Mouse (Mus musculus) forebrain, embryonic 12.5 days (tissue): Measurements from ENCODE around the gene Nfya. TPM values are rescaled to one million over a fixed set of nuclear protein-coding genes. Genes with fewer than 3 reads are reported as not detected.

ENCODE experiments used
- ATAC-seq: fragments of 200-750 bp; cut with Nextera tagmentation; 2 replicates; pipeline ENCODE4 v1.8.0; 2017; ENCODE audit warnings: moderate TSS enrichment; ENCODE audit not compliant: low FRiP score
- H3K27ac ChIP-seq: fragments of 300-500 bp; sonication (generic); 2 replicates; pipeline ENCODE4 v1.5.1; 2016; ENCODE audit warnings: mild to moderate bottlenecking
- H3K27me3 ChIP-seq: fragments of 300-500 bp; sonication (generic); 2 replicates; pipeline ENCODE4 v1.6.1; 2016; ENCODE audit warnings: mild to moderate bottlenecking
- H3K36me3 ChIP-seq: fragments of 300-500 bp; sonication (generic); replicated peaks from 2 replicates; pipeline ENCODE4 v1.6.1; 2016; ENCODE audit warnings: mild to moderate bottlenecking
- H3K4me1 ChIP-seq: fragments of 300-500 bp; sonication (generic); 2 replicates; pipeline ENCODE4 v1.6.1; 2016
- H3K4me2 ChIP-seq: fragments of 300-500 bp; sonication (generic); 2 replicates; pipeline ENCODE4 v1.6.1; 2016; ENCODE audit warnings: mild to moderate bottlenecking, moderate library complexity
- H3K4me3 ChIP-seq: fragments of 300-500 bp; sonication (generic); replicated peaks from 2 replicates; pipeline ENCODE4 v1.5.1; 2016; ENCODE audit warnings: mild to moderate bottlenecking
- H3K9ac ChIP-seq: fragments of 300-500 bp; sonication (generic); 2 replicates; pipeline ENCODE4 v1.6.1; 2016; ENCODE audit warnings: mild to moderate bottlenecking
- H3K9me3 ChIP-seq: fragments of 300-500 bp; sonication (generic); 2 replicates; pipeline ENCODE4 v1.6.1; 2016
- WGBS: fragments of 180-500 bp; shearing (Covaris S2); methylation state at CpG from one replicate; pipeline ENCODE4 v1.1.7; 2016; 5-methylcytosine and 5-hydroxymethylcytosine counted together
- polyA plus RNA-seq: library from polyadenylated mRNA; unstranded; fragments of >200 nt; fragmentation: Nextera tagmentation; extraction: Ambion mirVana; gene quantifications from 2 replicates; pipeline ENCODE4 v1.2.1, GENCODE M21; 2016

The Nfya gene
- polyA plus RNA-seq, 1 experiment from 2014 or later: 20.7 TPM

DNA sequence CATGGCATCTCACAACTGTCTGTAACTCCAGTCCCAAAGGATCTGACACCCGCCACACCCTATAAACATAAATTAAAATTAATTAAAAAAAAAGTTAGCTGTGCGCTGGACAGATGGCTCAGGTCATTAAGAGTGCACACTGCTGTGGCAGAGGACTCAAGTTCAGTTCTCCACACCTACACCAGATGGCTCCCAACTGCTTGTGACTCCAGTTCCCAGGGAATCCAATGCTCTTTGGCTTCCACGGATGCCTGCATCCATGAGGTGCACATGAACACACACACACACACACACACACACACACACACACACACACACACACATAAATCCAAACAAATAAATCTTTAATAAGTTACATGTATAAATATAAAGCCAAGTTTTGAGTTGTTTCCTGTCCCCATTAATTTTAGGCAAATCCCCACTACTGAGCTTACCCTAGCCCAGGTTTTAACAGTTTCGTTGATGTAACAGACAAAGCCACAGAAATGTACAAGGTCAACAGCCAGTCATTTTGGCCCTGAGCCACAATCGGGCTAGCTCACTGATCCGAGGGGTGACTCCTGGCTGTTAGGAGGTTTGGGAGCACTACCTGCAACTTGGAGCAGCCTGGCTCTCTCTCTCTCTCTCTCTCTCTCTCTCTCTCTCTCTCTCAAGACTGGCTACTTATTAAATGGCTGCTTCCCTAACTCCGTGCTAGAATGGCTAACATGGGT, 33.2 kb upstream of the Nfya start:
- 75% methylated on average over 7 of the region's 7 CpGs for WGBS
- ATAC-seq: 0 out of 2 replicates have a peak, but pooled peaks have one; percentile 39

DNA sequence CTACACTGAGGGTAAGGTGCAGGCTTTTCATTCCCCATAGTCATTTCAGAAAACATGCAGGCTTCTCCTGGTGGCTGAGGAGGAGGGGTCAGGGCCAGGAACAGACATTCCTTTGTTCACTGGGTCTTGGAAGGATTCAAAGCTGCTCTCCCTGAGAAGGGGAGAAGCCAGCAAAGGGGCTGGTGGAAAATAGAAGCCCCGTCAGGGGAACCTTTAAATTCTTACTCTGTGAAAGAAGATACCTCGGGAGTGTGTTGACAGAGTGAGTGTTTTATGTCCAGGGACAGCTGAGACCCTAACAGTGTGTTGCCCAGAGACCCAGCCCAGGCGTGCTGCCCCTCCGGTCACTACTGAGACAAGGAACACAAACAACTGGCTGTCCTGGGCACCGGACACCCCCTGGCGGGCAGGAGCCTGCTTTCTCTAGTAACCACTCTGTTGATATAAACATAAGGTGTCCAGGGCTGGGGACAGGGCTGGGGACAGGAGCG, 27.8 kb upstream of the Nfya start:
- Histone ChIP-seq H3K9ac (no peak overlapping the region), H3K4me1 (peaks cover 15% of the 10 kb centered on the region), H3K4me2 (no peak overlapping the region), H3K4me3 (no peak overlapping the region), H3K27me3 (no peaks in the 10 kb centered on the region), H3K36me3 (no peaks in the 10 kb centered on the region), H3K27ac (peak overlapping the region; percentile 43; the same call in 1 of the 2 replicates), H3K9me3 (no peaks in the 10 kb centered on the region)
- 32% methylated on average over 7 of the region's 7 CpGs for WGBS
- ATAC-seq: 0 out of 2 replicates have a peak, but pooled peaks have one; percentile 11

More for the DNA sequence above, 33.2 kb upstream of the Nfya start:
- no peak overlapping the region for H3K9ac ChIP-seq
- H3K36me3 ChIP-seq: no peaks in the 10 kb centered on the region
- H3K9me3 ChIP-seq: no peaks in the 10 kb centered on the region
- H3K27ac ChIP-seq: no peak overlapping the region
- no peak overlapping the region for H3K4me3 ChIP-seq
- H3K27me3 ChIP-seq: no peaks in the 10 kb centered on the region
- H3K4me2 ChIP-seq: no peak overlapping the region
- H3K4me1 ChIP-seq: no peaks in the 10 kb centered on the region

DNA sequence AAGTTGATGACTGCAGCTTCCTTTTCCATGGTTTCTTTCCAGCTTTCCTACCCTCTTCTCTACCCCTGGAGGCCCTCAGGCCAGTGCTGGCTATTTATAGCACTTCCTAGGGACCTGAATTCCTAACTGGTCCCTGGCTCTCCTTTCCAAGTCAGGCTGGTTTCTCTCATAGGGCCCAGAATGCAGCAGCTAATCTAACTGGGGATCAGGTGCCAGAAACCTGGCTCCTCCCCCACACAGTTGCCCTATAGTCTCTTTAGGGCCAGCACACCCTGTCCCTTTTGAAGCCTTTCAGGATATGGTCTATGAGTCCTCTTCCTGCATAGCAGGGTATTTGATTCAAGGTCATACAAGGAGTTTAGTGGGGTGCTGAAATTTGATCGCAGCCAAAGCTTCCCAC, 26.8 kb upstream of the Nfya start:
- ATAC-seq: no peak
- Histone ChIP-seq H3K4me1 (peaks cover 18% of the 10 kb centered on the region), H3K9ac (no peak overlapping the region), H3K4me3 (no peak overlapping the region), H3K27ac (peak overlapping the region; percentile 3; the same call in 1 of the 2 replicates), H3K4me2 (no peak overlapping the region), H3K36me3 (no peaks in the 10 kb centered on the region), H3K9me3 (no peaks in the 10 kb centered on the region), H3K27me3 (no peaks in the 10 kb centered on the region)
- 76% methylated on average over 1 of the region's 1 CpGs for WGBS

DNA sequence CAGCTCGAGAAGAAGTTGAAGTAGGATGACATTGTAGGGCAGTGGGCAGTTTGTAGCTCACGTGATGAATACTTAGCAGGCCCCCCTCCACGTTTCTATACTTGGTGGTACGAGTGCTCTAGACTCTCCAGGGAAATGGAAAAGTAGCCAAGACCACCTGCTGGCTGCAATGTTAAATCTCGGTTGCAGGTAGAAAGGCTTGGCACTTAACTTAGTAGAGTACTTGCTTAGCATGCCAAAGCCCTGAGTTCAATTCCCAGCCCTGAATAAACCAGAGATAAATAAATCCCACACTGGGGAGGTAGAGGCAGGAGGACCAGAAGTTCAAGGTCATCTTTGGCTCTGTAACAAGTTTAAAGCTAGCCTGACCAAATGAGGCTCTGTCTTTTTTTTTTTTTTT, 24.8 kb upstream of the Nfya start:
- Histone ChIP-seq H3K27ac (no peak overlapping the region), H3K27me3 (no peaks in the 10 kb centered on the region), H3K4me1 (peaks cover 18% of the 10 kb centered on the region), H3K4me3 (no peak overlapping the region), H3K36me3 (no peaks in the 10 kb centered on the region), H3K9ac (no peak overlapping the region), H3K9me3 (no peaks in the 10 kb centered on the region), H3K4me2 (no peak overlapping the region)
- no peak for ATAC-seq
- 78% methylated on average over 5 of the region's 5 CpGs for WGBS

DNA sequence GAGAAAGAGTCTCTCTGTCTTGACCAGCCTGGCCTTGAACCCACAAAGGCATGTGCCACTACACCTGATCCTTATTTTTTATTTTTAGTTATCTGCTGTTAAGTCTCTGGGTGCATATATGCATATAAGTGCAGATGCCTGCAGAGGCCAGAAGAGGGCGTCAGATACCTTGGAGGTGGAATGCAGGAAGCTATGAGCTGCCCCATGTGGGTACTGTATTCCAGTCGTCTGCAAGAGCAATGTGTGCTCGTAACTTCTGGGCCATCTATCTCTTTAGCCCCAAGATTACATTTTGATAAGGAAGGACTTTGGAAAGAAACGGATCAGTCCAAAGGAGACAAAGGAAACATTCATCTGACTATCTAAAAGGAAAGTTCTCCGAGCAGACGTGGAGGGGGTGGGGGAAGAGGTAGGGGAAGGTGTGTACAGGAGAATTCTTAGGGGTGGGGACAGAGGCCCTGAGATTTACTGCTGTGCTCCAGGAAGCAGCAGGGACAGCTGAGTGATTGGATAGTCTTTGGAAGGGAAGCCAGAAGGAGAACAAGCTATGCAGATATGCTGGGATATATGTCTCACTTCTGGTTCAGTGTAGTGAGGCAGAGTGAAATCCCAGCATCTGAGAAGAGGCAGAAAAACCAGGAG, 24.1 kb upstream of the Nfya start:
- ATAC-seq: no peak

DNA sequence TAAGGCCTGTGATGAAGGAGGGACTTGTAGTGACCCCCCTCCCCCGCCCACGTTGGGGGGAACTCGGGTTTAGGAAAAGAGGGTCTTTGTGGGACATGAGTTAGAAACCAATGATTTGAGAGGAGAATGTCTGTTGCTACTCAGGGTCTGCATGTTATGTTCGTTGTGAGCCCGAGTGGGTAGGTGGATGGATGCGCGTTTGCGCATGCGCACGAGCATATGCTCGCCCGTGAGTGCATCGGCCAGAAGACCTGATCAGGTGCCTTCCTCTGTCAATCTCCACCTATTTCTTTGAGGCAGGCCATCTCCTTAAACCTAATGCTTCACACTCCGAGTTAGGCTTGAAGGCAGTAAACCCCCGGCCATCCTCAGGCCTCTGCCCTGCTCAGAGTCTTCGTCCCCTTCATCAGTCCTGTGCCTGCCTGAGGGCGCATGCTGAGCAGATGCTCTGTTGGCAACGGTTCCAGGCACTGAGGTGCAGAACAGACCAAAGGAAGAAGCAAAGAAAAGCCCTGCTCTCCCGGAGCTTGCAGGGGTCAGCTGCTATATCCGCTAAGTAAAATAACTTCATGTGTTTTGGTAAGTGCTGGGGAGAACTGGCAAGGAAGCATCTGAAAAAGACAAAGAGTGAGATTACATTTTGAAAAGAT, 23.4 kb upstream of the Nfya start:
- Histone ChIP-seq H3K36me3 (no peaks in the 10 kb centered on the region), H3K4me1 (peaks cover 18% of the 10 kb centered on the region), H3K4me3 (no peak overlapping the region), H3K9ac (no peak overlapping the region), H3K27ac (no peak overlapping the region), H3K27me3 (no peaks in the 10 kb centered on the region), H3K9me3 (no peaks in the 10 kb centered on the region), H3K4me2 (no peak overlapping the region)
- WGBS: 84% methylated on average over 20 of the region's 20 CpGs
- ATAC-seq: no peak

More for the DNA sequence above, 24.1 kb upstream of the Nfya start:
- no peak overlapping the region for H3K4me2 ChIP-seq
- no peaks in the 10 kb centered on the region for H3K36me3 ChIP-seq
- no peak overlapping the region for H3K27ac ChIP-seq
- no peak overlapping the region for H3K9ac ChIP-seq
- no peaks in the 10 kb centered on the region for H3K9me3 ChIP-seq
- peaks cover 18% of the 10 kb centered on the region for H3K4me1 ChIP-seq
- 71% methylated on average over 6 of the region's 6 CpGs for WGBS
- H3K4me3 ChIP-seq: no peak overlapping the region
- H3K27me3 ChIP-seq: no peaks in the 10 kb centered on the region

DNA sequence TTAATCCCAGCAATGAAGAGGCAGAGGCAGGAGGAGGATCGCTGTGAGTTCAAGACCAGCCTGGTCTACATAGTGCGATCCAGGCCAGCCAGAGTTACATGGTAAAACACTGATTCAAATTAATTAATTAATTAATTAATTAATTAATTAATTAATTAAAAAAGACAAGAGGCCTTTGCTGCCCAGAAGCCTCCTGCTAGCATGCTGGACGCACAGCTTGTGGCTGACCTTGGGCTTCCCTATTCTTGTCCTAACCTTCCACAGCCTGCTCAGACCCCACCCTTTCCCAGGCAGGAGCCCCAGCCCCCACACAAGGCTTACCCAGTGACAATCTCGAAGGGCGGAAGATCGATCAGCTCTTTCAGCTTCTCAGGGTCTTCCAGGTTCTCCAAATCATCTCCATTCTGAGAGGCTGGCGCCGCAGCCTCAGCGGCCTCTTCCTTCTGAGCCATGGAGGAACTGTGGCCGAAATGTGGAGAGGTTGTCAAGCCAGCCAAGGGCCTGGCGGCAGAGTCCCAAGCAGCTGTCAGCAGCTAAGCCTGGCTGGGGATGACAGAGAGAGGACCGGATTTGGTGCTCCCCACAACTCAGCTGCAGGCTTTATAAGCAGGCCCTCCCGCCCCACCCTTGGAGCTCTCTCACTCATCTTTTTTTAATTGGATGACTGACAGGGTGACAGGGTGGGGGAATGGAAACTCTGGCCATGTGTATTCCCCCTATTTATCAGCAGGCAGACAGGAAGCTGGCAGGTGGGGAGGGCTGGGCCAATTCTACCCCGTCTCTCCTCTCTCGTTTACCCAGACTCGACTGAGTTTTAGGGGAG, 22.7 kb upstream of the Nfya start, which contains the start of gene Apobec2:
Gene Apobec2, minus strand, starts transcription at position 773 of the 823 bp plus-strand sequence.
- H3K4me2 ChIP-seq: no peak within 1 kb of the TSS
- H3K9me3 ChIP-seq: no peaks in the 10 kb centered on the region
- WGBS: 64% methylated on average over 16 of the region's 16 CpGs
- peaks cover 14% of the 10 kb centered on the region for H3K4me1 ChIP-seq
- H3K27me3 ChIP-seq: no peaks in the 10 kb centered on the region
- H3K9ac ChIP-seq: no peak within 1 kb of the TSS
- no peak within 1 kb of the TSS for H3K4me3 ChIP-seq
- 0 out of 2 replicates have a peak, but pooled peaks have one; percentile 45 for ATAC-seq
- H3K27ac ChIP-seq: no peak within 1 kb of the TSS
- no peaks in the 10 kb centered on the region for H3K36me3 ChIP-seq

DNA sequence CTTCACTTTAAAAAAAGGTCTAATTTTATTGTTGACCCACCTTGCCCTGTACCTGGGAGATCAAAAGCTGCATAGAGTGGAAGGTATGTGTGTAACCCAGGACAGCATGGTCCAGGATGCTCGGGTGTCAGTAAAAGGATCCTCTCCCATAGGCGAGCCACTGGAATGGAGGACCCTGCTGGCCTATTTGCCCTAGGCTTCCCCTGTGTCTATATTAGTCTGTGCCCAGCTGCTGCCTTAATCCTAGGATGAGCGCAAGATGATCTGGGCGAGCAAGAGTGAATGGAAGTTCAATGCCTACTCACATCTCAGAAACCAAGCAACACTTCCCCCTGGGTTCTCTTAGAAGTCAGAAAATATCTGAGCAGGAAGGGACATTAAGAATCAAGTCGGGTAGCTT, 21.3 kb upstream of the Nfya start:
- no peak overlapping the region for H3K9ac ChIP-seq
- H3K36me3 ChIP-seq: no peaks in the 10 kb centered on the region
- H3K4me2 ChIP-seq: no peak overlapping the region
- H3K4me1 ChIP-seq: peaks cover 15% of the 10 kb centered on the region
- ATAC-seq: no peak
- H3K4me3 ChIP-seq: no peak overlapping the region
- H3K9me3 ChIP-seq: no peaks in the 10 kb centered on the region
- WGBS: 75% methylated on average over 5 of the region's 5 CpGs
- H3K27ac ChIP-seq: no peak overlapping the region
- no peaks in the 10 kb centered on the region for H3K27me3 ChIP-seq

DNA sequence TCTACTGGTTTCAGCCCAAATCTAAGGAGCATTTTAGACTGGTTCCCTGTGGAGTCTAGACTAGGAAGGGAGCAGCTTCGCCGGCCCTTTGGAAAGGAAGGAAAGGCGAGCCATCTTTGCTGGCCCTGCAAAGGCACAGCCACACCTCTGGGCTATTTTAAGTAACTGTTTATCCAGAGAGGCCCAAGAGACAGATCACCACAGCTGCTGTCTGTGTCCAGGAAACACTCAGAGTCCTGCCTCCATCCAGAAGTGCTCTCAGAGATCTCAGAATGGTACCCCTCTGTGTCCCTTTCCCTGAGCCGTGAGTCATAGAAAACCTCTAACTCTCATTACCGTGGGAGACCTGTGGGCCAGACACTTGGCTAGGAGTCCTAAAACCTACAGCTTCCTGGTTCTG, 20.7 kb upstream of the Nfya start:
- no peak overlapping the region for H3K4me2 ChIP-seq
- no peak overlapping the region for H3K27ac ChIP-seq
- no peaks in the 10 kb centered on the region for H3K27me3 ChIP-seq
- H3K36me3 ChIP-seq: no peaks in the 10 kb centered on the region
- H3K9ac ChIP-seq: no peak overlapping the region
- no peaks in the 10 kb centered on the region for H3K9me3 ChIP-seq
- no peak overlapping the region for H3K4me3 ChIP-seq
- no peak for ATAC-seq
- 73% methylated on average over 5 of the region's 5 CpGs for WGBS
- H3K4me1 ChIP-seq: peaks cover 21% of the 10 kb centered on the region

DNA sequence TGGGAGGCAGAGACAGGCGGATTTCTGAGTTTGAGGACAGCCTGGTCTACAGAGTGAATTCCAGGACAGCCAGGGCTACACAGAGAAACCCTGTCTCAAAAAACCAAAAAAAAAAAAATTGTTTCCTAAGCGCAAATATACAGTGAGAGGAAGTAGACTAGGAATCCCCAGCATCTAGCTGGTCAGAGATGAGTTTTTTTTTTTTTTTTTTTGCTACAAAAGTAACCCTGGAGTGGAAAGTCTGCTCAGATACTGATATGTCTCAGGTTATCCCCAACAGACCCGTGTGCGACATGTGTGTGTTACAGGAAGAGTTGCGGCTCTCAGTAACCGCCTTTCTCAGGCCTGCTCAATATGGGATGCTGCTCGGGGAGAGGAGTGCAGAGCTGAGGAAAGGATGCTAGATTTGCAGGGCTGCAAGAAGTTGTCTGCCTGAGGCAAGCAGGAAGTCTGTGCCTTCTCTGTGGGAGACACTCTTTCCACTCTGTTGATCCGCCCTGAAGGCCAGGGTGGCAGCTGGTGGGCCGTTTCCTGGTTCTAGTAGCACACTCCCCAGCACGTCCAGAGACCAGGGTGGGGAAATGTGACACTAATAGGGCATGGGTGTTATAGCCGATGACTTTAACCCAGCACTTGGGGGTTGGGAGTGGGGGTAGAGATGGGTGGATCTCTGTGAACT, 18.3 kb upstream of the Nfya start:
- H3K9me3 ChIP-seq: no peaks in the 10 kb centered on the region
- H3K27me3 ChIP-seq: no peaks in the 10 kb centered on the region
- no peak overlapping the region for H3K4me2 ChIP-seq
- no peak overlapping the region for H3K4me3 ChIP-seq
- no peak overlapping the region for H3K9ac ChIP-seq
- 75% methylated on average over 11 of the region's 11 CpGs for WGBS
- H3K4me1 ChIP-seq: peaks cover 21% of the 10 kb centered on the region
- H3K36me3 ChIP-seq: no peaks in the 10 kb centered on the region
- no peak for ATAC-seq
- H3K27ac ChIP-seq: no peak overlapping the region

DNA sequence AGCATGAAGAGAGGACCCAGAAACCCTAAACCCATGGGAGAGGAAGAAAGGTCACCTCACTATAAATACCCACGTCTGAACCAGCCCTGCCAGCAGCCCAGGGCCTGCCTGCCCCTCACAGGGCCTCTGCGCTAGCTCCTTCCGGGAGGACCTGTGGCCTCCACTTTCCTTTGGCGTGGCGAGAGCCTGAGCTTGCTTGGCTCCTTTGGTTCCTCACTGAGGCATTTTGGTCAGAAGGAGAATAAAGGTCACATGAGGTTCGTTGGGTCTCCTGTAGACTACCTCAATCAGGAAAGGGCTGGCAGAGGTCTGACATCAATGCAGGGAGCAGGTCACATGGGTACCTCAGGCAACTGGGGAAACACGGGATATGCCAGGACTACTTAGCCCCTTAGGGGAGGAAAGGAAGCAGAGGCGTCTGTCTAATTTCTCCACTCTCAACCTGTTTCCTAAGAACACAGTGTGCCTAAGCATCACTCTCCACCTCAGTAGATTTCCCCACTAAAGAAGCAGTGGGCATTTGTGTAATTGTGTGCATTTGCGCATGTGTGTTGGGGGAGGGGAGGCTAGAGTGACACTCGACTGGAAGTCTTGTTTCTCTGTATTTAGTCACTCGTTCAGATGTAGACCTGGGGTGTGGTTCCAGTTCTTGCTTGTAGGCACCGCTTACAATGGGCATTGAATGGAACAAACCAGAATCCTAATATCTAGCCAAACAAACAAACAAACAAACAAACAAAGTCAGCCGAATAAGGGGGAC, 17.5 kb upstream of the Nfya start:
- H3K27ac ChIP-seq: no peak overlapping the region
- H3K36me3 ChIP-seq: no peaks in the 10 kb centered on the region
- ATAC-seq: no peak
- WGBS: 77% methylated on average over 13 of the region's 13 CpGs
- no peak overlapping the region for H3K4me2 ChIP-seq
- no peak overlapping the region for H3K4me3 ChIP-seq
- no peaks in the 10 kb centered on the region for H3K9me3 ChIP-seq
- peaks cover 15% of the 10 kb centered on the region for H3K4me1 ChIP-seq
- H3K9ac ChIP-seq: no peak overlapping the region
- H3K27me3 ChIP-seq: no peaks in the 10 kb centered on the region
